Mouse (Mus musculus) urinary bladder, postnatal 0 days (tissue): Measurements from ENCODE around the gene Ccl2. TPM values are rescaled to one million over a fixed set of nuclear protein-coding genes. Genes with fewer than 3 reads are reported as not detected.

Experiments
- polyA plus RNA-seq: library from polyadenylated mRNA; unstranded; fragments of >200 nt; fragmentation: Nextera tagmentation; extraction: Ambion mirVana; gene quantifications from 2 replicates; pipeline ENCODE4 v1.2.1, GENCODE M21; 2015

Gene Ccl2
- 23.6 and 53.0 TPM in 2 replicates for polyA plus RNA-seq

GRCm38 (mm10) chr11:82035356-82035755, at the start of gene Ccl2:
Gene Ccl2 (plus strand): TSS chr11:82035571.

GRCm38 (mm10) chr11:82038535-82038934, 3.2 kb downstream of the Ccl2 start, which contains the start of gene Gm17268:
Gene Gm17268 (minus strand): TSS chr11:82038562.

GRCm38 (mm10) chr11:82045471-82045870, 10.1 kb downstream of the Ccl2 start, which contains the start of gene Ccl7:
Gene Ccl7 (plus strand): TSS chr11:82045712.

GRCm38 (mm10) chr11:82057646-82058045, 22.3 kb downstream of the Ccl2 start, which contains the start of gene Ccl11:
Gene Ccl11 (plus strand): TSS chr11:82057823.

Other genes starting within 250 kb of the Ccl2 start
- gene 5530401A14Rik, start 174.9 kb upstream of the Ccl2 start, polyA plus RNA-seq, result not detected in 2 replicates
- gene Asic2, start 67.1 kb upstream of the Ccl2 start, polyA plus RNA-seq, result 0.13 and 0.15 TPM in 2 replicates
- not detected in 2 replicates for gene Gm17268, start 3.0 kb downstream of the Ccl2 start, polyA plus RNA-seq
- 15.1 and 34.9 TPM in 2 replicates for gene Ccl7, start 10.1 kb downstream of the Ccl2 start, polyA plus RNA-seq
- 10.9 and 12.5 TPM in 2 replicates for gene Ccl11, start 22.3 kb downstream of the Ccl2 start, polyA plus RNA-seq
- gene Ccl12, start 66.3 kb downstream of the Ccl2 start, polyA plus RNA-seq, result 32.4 and 37.7 TPM in 2 replicates
- 0.83 and 1.6 TPM in 2 replicates for gene Ccl8, start 79.6 kb downstream of the Ccl2 start, polyA plus RNA-seq